23 mouse cellular contexts compared by ENCODE assay signal in genomic region chr8:96042335-96042734, GRCm38 (mm10).
"Had no signal": no experiment of that assay in that cellular context is flagged by ENCODE, and none has a peak within 500 bp of the region (broad histone marks: within the 10 kb centered on the region; RNA-seq: fewer than 3 reads in every experiment).

No protein-coding gene starts in this region.

- ATAC-seq: inflammation-experienced regulatory T-cells, adult 6 months; intestine, embryonic 16.5 days; liver, postnatal 0 days; lung, postnatal 0 days; midbrain, embryonic 13.5 days; midbrain, embryonic 16.5 days had no signal

- H3K9ac ChIP-seq: limb, embryonic 15.5 days; liver, embryonic 14.5 days; liver, postnatal 0 days; lung, embryonic 14.5 days; midbrain, embryonic 13.5 days; neural tube, embryonic 13.5 days; stomach, embryonic 15.5 days had no signal

- H3K27ac ChIP-seq: left cerebral cortex, adult 2 months; limb, embryonic 15.5 days; liver, embryonic 14.5 days; macrophage; midbrain, embryonic 13.5 days; neural tube, embryonic 13.5 days; stomach, embryonic 15.5 days had no signal

- DNase-seq: kidney, postnatal 10 days; kidney, postnatal 36 days; layer of hippocampus, postnatal 36 days; liver, postnatal 0 days; lung, embryonic 14.5 days; retina, postnatal 1 day; right cerebral cortex, postnatal 25 days; spleen, adult 18-20 months; thymus, postnatal 25 days had no signal

- H3K27me3 ChIP-seq: limb, embryonic 15.5 days; megakaryocyte, embryonic 14.5 days; midbrain, embryonic 13.5 days; neural tube, embryonic 13.5 days; stomach, embryonic 15.5 days had no signal

- H3K36me3 ChIP-seq: limb, embryonic 15.5 days; midbrain, embryonic 13.5 days; neural tube, embryonic 13.5 days; stomach, embryonic 15.5 days had no signal

- H3K4me3 ChIP-seq: left cerebral cortex, adult 2 months; limb, embryonic 15.5 days; megakaryocyte, embryonic 14.5 days; midbrain, embryonic 13.5 days; myocyte; neural tube, embryonic 13.5 days; stomach, embryonic 15.5 days had no signal

- H3K4me2 ChIP-seq: limb, embryonic 15.5 days; liver, embryonic 11.5 days; lung, embryonic 14.5 days; midbrain, embryonic 13.5 days; neural tube, embryonic 13.5 days; stomach, embryonic 15.5 days had no signal

- H3K9me3 ChIP-seq: limb, embryonic 15.5 days; megakaryocyte, embryonic 14.5 days; midbrain, embryonic 13.5 days; neural tube, embryonic 13.5 days; stomach, embryonic 15.5 days had no signal

- H3K4me1 ChIP-seq: limb, embryonic 15.5 days; megakaryocyte, embryonic 14.5 days; midbrain, embryonic 13.5 days; stomach, embryonic 15.5 days had no signal
